Mouse (Mus musculus) layer of hippocampus, postnatal 25 days (tissue): ENCODE measurements at regions not wholly inside any gene's neighbourhood (a gene's known extent, or its start where the extent isn't known, plus 50 kb on each side); places are given as distances from the start of the nearest gene placed in this dataset.
A peak's percentile ranks its signal among the peaks of the same experiment; 100 is the strongest.

Experiments
- DNase-seq, 2 experiments: peaks; one replicate each; pipeline ENCODE4 v3.0.0; 2022; ENCODE audit warnings: mixed read lengths in 2 of 2, low spot score in 1 of 2; ENCODE audit errors: extremely low spot score in 1 of 2

DNA sequence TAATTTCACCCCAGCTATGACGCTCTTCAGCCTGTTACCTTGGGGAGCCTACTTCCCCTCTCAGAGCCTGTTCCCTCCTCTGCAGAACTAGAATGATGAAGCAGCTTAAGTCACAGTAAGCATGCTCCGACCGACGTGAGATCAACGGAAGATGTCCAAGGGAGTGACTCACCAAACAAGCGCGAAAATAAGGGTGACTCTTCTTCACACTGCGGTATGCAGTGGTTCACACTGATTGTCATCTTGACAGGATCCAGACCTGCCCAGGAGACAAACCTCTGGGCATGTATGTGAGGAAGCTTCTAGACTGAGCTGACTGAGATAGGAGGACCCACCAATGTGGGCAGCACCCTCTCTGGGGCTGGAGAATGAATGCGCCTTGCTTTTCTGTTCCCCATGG is 116.3 kb upstream of the Tpm1 start:
- no peak for DNase-seq

DNA sequence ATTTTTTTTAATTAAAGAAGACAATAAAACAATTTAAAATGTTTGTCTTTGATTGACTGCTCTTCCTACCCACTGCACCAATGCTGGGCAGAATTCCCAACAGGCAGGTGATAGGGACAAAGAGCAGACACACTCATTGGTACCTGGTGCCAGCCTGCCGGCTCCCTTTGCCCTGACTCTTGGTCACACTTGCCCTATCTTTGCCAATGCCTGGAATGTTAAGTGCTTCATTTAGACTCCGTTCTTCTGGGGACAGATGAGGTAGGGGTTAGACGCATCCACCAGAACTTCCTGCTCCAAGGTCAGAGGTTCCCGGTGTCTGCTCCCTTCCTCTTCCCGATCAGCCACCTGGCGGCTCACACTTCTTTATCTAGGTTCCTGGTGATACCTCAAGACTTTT is 114.5 kb upstream of the Tpm1 start:
- DNase-seq = no peak

DNA sequence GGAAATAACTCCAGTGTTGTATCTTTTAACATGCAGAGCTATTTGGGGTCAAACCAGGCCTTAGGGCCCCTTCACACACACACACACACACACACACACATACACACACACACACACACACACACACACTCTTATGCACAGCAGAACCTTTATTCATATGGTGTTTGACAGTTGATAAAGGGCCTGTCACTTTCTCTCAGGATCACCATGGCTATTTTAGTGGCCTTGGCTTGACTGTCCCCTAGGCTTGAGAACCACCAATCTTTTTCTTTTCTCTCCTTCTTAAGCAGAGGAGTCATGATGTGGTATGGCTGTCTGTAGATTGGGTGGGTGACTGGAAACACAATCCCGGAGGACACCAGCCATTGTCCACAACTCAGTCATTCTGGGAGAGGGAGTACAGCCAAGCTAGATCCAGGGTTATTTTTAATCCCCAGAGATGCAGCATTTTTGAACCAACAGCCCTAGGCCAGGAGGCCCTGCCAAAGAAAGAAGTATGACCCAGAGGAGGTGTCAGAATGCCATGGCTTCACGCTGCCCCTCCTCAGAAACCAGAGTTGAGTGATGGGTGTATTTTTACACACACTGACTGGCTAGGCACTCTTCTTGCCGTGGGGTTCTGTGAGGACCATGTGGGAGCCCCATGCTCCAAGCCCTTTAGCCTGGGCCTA is 111.7 kb upstream of the Tpm1 start:
- no peak for DNase-seq

DNA sequence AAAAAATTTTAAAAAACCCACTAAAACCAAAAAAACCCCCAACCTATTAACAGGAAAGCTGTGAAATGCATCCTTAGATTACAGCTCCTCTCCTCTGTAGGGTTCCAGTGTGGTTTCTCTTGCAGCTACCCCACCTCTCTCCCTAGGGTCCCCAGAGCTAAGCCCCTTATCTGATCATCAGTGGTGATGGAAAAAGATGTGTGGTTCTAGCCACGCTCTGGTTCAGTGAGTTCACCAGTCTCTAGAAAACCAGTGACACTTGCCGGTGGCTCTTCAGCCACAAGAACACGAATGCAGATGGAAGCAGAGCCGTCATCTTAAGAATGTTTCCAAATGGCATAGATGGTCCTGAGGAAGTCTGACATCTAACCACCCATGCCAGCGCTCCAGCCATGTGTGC is 111.1 kb upstream of the Tpm1 start:
- no peak for DNase-seq

DNA sequence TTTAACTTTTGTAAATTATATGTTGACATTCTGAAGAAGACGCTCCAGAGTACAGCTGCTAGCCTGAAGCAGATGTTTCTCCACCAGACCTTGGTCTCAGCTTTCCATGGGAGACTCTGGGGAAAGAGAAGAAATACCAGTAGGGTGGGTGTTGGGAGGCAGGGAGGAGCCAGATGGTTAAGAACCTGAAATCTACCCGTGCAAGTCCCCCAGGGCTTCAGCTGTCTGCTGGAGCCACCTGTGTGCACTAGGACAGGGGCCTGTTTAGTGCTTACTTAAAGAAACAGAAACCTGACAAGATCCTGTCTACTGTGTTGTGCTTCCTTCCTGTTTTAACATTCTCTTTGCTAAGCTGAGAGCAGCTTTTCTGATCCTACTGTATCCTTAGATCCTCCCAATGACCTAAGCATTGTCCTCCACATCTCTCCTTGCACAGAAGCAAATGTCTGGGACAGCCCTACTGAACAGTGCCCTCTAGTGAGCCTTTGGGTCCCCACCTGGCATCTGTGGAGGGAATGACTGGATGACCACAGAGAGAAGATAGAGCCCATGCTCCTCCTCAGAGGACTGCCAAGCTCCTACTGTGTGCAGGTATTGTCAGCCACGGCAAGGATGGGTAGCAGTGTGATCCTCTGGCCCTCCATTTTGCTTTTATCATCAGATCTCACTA is 107.5 kb upstream of the Tpm1 start:
- DNase-seq = no peak

DNA sequence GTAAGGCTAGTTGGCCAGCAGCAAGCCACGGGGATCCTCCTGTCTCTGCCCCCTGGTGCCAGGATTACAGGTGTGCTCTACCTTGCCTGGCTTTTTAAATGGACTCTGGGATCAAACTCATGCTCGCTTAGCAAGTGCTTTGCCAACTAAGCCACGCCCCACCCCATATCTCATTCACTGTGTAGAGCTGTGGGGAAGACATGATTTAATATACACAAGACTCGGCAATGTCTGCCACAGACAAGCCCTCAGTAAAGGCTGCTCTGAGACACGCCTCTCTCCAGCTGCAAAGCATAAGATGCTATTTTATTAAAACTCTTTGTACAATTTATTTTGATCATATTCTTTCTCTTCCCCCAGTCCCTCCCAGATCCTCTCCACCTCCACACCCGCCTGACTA is 104.9 kb upstream of the Tpm1 start:
- no peak for DNase-seq

DNA sequence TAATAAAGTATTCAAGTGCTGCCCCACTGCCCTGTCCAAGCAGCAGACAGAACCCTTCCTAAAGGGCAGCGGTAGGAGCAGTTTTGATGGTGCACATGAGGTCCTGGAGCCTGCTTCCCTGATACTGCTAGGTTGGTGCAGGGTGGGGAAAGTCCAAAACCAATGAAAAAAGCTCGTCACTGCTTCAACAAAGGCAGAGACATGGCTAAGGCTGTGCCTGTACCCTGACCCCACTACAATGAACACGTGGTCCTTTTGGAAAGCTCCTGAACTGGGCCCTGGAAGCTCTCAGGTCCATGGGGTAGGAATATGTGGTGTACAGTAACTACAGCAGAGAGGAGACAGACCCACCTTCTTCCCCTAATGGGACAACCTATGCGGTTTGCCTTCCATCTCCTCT is 104.1 kb upstream of the Tpm1 start:
- no peak for DNase-seq

DNA sequence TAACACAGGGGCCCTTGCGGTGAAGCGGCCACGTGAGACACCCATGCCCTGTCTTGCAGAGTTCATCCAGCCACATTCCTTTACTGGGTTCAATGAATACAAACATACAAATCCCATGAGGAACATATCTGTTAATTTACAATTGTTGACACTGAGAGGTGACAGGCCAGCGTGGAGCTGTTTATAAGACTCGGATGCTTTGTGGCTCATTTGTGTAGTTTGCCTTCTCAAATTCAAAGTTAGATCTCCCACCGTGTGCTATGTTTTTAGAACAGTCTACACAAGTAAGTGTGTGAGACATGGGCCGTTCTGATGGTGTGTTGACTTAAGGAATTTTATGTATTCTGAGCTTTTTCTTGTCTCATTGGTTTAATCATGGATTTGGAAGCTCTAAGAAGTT is 98.5 kb upstream of the Tpm1 start:
- no peak for DNase-seq

DNA sequence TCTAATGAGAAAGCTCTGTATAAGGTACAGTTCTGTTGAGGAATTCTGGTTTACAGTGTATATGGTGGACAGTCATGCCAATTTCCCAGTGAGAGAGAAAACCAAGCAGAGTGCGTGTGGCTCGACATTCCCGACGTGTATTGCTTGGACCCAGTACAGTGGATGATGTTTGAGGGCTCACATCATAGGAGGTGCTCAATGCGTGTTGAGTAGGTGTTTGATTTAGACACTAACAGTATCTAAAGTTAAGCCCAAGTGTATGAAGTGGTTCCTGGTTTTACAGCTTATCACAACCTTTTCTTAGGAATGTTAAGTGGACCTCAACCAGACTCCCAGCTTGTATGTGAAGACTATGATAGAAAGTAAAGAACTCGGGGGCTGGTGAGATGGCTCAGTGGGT is 96.2 kb upstream of the Tpm1 start:
- no peak for DNase-seq

DNA sequence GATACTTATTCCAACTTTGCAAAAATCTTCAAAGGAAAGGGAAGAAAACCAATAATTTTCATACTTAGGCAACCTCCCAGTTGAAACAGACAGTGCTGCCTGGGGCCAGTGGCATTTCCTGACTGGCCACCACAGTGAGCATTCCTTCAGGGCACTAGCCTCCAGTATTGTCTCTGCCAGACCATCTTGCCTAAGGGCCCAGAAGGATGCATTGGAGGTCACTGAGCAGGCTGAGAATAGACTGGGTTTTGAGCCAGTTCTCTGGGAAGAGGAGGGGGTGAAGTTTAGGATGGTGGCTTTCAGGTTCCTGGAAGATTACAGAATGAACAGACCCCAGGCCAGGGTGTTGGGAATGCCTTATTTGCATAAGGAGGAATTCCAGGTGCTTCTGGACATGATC is 95.3 kb upstream of the Tpm1 start:
- no peak for DNase-seq

DNA sequence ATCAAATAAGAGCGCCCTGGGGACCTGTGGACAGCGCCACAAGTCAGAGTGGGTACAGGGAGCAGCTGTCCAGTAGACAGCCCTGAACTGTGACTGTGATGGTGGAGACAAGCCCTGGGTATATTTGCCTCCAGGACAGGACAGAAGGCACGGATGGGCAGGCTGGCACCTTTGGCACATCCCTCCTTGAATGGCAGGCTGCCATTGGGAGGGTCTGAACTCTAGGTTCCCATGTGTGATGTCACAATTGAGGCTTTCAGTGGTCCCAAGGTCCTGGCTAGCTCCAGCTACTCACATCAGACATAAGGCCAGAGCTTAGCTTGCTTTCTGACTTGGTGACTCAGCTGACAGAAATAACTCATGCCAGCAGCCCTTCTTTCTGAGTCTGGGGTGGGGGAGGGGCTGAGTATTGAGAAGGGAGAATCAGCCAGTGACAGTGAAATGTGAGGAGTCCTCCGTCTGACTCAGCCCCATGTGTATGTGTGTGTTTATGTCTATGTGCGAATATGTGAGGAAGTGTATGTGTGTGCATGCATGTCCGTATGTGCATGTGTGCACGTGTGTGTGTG is 91.2 kb upstream of the Tpm1 start:
- DNase-seq = peak; percentile 24 to 32

DNA sequence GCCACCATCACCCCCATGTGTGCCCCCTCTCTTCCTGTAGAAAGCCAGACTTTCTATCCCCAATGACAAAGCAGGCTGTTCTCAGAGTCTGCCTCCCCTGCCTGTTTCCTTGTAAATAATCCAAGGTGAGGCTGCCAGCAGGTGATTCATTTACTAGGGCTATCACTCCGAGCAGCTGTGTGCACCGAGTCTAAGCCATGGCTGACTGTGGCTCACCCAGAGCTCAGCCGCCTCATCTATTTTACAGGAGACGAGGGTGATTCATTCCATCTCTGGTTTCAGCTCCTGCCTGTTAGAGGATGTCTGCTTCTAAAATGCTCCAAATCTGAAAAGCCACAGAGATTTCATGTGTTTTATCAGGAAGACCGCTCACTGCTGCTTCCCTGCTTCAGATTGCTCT is 88.5 kb upstream of the Tpm1 start:
- DNase-seq = no peak

DNA sequence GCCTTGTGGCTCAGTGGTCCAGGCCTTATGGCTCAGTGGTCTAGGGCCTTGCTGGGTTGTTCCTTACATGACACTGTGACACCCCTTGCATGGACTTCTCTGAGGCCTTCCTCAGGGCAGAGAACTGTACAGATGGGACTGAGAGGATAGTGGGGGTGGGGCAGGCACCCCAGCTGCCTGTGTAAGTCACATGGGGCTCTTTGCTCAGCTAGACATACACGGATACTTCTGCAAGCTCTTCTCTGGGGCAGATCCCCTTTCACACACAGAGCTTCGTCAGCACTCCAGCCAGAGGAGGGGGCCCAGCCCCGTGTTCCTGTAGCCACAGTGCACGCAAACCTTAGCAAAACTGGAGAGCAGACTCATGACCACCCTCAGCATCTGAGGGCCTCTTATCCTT is 87.9 kb upstream of the Tpm1 start:
- peak in 1 of 2 experiments; percentile 15 for DNase-seq

DNA sequence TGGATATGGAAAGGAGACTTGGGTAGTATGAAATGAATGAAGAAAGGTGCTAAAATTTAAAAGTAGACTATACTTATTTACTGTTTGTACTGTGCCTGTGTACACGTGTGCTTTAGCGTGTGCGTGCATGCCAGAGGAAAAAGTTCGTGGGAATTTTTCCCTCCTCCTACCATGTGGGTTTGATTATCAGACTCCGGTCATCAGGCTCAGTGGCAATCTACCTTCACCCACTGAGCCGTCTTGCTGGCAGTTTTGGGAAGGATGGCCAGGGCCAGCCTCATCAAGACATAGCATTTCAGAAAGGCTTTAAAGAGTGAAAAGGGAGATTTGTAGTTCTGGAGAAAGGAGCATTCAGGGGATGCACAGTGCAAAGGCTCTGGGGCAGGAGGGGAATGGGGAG is 87.0 kb upstream of the Tpm1 start:
- DNase-seq = no peak

DNA sequence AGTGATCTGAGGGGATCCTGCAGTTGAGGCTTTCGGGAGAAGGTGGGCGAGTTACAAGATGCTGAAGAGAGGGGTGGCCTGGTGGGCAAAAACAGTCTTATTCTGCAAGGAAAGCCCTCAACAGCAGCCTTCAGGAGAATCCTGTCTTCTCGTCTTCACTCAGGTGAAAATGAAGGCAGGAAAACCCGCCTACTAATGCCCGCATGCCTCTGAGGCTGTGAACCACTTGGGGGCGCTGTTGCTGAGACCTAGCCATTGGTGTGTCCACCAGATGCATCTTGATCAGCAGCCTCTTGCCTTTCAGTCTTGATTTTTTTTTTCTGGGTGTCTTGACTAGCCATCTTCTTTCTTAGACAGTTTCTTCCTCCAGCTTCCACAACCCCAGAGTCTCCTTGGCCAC is 85.2 kb upstream of the Tpm1 start:
- no peak for DNase-seq

DNA sequence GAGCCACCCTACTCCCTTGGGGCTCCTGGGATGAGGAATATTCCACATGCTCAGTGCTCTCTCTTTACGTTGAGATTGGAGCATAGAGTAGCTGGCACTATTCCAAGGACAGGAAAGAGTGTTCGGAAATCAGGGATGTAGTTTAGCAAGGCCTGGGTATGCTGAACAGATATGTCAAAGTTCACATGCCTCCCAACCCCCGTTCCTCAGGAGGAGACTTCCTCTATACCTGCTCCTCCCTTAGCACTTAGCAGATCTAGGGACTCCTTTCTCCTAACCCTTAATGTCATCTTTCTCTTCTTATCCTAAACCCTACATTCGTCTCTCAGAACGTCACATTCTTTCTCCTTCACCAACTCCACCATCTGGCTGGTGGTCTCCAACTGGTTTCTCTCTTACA is 83.2 kb upstream of the Tpm1 start:
- no peak for DNase-seq

DNA sequence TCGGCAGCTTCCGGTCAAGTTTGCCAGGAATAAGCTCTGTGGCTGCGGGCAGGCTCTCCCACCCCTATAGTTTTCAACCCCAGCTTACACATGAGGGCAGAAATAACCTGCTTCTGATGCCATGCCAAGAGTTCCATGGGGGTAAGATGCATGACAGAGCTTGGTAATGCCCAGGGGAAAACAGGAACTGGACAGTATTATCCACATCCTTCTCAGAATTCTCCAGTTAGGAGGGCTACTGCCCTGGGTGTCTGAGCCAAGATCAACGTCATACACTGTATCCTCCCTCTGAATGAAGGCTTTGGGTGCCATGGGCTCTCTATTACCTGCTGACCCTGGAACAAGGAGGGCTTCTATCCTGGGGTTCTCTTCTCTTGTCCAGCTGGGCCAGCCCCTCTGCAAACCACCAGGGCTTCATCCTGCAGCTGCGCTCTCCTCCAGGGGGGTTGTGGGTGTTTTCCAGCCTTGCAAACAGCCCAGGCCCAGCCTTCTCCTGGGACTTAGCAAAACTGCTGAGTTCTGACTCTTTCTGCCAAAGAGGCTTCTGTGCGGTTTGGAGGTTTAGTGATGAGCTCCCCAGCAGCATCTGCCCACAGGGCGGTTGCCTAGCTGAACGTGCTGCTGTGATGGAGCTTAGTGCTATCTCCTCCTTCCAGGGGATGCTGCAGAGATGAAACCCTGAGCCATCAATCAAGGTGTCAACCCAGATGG is 81.7 kb upstream of the Tpm1 start:
- DNase-seq = peak in 1 of 2 experiments; percentile 8

DNA sequence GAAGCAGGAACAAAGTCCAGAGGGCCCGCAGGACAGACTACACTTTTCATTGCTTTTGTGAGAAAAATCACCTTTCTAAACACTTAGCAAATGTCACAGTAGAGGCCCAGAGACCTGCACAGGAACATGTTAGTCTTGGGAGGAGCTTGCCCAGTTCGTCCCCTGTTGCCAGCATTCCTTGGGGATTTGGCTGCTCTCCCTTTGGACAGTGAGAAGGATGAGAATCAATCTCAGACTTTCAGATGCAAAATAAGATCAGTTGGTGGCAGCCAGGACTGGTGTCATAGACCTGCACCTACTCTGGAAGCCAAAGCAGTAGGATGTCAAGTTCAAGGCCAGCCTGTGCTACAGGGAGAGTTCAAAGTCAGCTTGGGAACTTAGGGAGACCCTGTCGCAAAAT is 80.7 kb upstream of the Tpm1 start:
- DNase-seq = no peak

DNA sequence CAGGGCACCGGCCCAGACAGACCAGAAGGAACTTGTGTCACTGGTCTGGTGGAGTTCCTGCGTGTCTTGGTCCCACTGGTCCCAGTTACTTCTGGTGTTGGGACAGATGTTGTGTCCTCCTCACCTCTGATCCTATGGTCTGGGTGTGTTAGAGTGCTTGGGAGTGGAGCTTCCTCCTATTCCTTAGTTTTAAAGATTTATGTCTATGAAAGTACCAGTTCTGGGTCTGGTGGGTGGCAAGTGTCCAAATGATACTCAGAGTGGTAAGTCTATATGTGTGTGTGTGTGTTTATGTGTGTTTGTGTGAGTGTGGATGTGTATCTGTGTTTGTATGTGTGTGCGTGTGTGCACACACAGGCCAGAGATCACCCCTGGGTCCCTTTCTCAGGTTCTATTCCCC is 79.9 kb upstream of the Tpm1 start:
- no peak for DNase-seq

DNA sequence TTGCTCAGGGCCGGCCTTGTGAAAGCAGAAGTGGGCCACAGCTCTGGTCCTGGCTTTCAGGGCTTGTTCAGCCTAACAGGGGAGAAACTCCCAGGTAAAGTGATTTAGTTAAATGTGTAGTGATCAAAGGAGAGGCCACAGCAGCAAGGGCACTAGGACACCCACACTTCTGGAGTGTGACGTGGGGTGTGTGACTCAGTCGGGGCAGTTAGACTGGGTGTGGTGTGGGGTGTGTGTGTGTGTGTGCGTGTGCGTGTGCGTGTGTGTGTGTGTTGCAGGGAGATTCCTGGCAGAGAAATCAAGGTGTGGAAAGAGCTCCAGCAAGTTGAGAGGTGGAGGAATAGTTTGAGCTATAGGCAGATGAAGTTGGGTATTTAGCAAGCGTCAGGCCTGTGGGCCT is 72.5 kb upstream of the Tpm1 start:
- DNase-seq = no peak

DNA sequence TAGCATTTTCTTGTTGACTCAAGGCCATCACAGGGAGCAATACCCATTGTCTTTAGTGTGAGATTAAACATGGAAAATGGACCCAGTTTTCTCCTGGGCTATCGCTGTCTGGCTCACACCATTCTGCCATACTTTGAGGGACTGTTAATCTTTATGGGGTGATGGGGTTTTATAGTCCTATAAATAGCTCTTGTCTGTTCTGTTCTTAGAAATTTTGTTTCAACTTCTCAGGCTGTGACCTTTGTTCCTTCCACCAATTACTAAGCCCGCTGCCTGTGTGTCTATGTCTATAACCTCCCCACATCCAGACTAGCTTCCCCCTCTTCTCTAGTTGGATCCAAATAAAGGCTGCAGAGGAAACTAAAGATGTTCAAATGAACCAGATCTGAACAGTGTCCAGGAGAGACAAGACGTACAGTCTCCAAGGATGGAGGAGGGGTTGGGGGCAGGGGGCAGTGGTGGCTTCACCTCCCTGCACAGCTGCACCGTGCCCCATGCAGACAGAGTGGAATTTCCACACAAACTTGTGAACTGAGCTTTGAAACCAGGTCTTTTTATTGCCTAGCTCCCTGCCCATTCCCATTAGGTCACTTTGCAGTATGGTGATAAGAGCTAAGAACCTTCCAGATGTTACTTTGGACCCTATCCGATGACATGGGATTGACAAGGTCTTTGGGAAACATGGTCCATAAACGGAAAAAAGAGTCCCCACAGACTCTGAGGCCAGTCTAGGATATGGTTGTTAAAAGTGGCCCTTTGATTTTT is 69.9 kb upstream of the Tpm1 start:
- DNase-seq = no peak
